Mouse (Mus musculus) lung, adult 2 months (tissue): Measurements from ENCODE around the gene Atoh8.

ENCODE experiments used
- CTCF ChIP-seq: fragments of 200-500 bp; IDR thresholded peaks from 2 replicates; pipeline ENCODE4 v1.5.1; 2011; ENCODE audit warnings: mild to moderate bottlenecking, low read length, control low read depth; ENCODE audit not compliant: insufficient read depth
- POLR2A ChIP-seq: fragments of 200-500 bp; IDR thresholded peaks from 2 replicates; pipeline ENCODE4 v1.6.1; 2011; ENCODE audit warnings: low read depth, mild to moderate bottlenecking, control low read depth, low read length, borderline replicate concordance; ENCODE audit errors: extremely low read depth

DNA sequence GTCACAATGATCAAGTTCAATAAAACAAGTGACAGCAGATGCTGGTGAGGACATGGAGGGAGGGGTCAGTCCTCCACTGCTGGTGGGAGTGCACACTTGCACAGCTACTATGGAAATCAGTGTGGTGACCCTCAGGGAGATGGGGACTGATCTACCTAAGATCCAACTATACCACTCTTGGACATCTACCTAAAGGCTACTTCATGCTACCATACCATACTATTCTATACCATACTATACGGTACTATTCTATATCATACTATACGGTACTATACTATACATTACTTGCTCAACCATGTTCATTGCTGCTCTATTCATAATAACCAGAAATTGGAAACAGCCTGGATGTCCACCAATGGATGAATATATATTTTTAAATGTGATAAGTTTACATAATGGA is 69.5 kb downstream of the Atoh8 start:
- TF ChIP-seq POLR2A (no peak), CTCF (no peak)
